In the genomic region with DNA sequence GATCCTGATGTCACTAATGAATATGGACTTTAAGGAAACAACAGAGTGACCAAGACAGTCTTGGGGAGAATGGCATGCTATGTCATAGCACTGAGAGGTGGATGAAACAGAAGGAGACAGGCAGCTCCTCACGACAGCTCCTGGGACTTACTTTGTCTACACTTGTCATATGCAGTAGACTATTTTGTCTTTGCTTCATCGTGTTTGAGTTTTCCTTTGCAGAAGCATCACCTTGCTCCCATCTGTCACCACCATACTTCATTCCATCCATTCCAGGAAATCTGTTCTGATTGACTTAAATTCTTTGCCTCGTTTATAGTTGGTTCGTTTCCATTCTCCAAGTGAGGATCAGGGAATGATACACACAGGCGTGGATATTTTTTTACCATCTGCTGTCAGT, we compare ENCODE assay signal across 16 mouse cellular contexts.
"Had no signal": no experiment of that assay in that cellular context is flagged by ENCODE, and none has a peak within 500 bp of the region (broad histone marks: within the 10 kb centered on the region; RNA-seq: fewer than 3 reads in every experiment).

No protein-coding gene starts in this region.

- H3K4me3 ChIP-seq: kidney, embryonic 15.5 days; limb, embryonic 10.5 days; limb, embryonic 13.5 days had no signal

- H3K9ac ChIP-seq: kidney, embryonic 15.5 days; limb, embryonic 13.5 days; liver, embryonic 14.5 days; liver, postnatal 0 days; lung, embryonic 14.5 days had no signal

- ATAC-seq: liver, postnatal 0 days; lung, postnatal 0 days had no signal

- DNase-seq: kidney, adult 11 months; kidney, adult 8-10 months; kidney, postnatal 10 days; kidney, postnatal 36 days; liver, postnatal 0 days; midbrain, embryonic 14.5 days; right cerebral cortex, postnatal 14 days; thymus, postnatal 25 days had no signal

- H3K27me3 ChIP-seq: kidney, embryonic 15.5 days; limb, embryonic 13.5 days had no signal

- H3K4me1 ChIP-seq: kidney, embryonic 15.5 days; limb, embryonic 10.5 days; limb, embryonic 13.5 days had no signal

- H3K4me2 ChIP-seq: kidney, embryonic 15.5 days; limb, embryonic 13.5 days; lung, embryonic 14.5 days had no signal

- H3K27ac ChIP-seq: kidney, embryonic 15.5 days; limb, embryonic 10.5 days; limb, embryonic 13.5 days; liver, embryonic 14.5 days; macrophage; stomach, postnatal 0 days had no signal

- H3K9me3 ChIP-seq: kidney, embryonic 15.5 days; limb, embryonic 10.5 days; limb, embryonic 13.5 days had no signal

- H3K36me3 ChIP-seq: kidney, embryonic 15.5 days; limb, embryonic 10.5 days; limb, embryonic 13.5 days had no signal
